Mouse (Mus musculus): Measurements from ENCODE around the gene Vhl.

Vhl gene

DNA sequence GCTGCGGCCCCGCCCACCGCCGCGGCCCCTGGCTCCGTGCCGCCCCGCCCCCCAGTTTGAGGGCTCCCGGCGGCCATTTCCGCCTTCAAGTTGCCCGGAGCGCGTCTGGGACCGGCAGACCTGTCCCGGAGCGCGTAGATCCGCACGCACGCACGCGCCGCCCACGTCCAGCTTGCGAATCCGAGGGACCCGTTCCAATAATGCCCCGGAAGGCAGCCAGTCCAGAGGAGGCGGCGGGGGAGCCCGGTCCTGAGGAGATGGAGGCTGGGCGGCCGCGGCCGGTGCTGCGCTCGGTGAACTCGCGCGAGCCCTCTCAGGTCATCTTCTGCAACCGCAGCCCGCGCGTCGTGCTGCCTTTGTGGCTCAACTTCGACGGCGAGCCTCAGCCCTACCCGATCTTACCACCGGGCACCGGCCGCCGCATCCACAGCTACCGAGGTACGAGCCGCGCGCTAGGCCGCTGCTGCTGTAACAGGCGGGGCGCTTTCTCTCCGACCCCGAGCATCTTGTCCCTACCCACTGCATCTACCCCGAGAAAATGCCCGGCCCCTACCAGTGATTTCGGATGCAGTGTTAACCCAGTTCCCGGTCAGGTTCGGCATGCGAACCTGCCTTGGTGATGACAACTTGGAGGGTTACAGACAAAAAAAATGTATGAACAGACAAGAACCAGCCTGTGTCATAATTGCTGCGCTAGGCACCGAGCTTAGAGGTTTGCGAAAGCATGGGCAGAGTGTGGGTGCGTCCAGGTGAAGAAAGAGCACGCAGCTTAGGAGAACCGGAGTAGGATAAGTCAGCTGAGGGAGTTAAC is at the start of gene Vhl:
Gene Vhl, plus strand, starts transcription at position 19 of the 811 bp plus-strand sequence.
- peak; percentile 88 to 91 for DNase-seq

DNA sequence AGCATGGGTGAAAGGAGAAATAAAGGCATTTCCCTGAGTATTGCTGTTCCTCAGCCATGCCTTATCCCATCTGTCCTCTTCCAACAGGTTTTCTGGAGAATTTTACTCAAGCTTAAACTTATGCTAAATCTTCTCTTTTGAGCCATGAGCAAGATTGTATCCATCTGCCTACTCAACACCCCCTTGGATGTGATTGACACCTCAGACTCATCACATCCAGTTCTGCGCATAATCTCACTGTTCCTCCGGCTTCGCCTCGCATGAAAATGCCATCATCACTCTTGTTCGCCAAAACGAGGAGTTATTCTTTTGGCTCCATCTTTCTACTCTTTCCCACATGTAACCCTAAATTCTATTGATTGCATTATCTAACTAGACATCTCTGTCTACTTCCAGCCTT is 47.7 kb upstream of the Vhl start:
- no peak for DNase-seq

DNA sequence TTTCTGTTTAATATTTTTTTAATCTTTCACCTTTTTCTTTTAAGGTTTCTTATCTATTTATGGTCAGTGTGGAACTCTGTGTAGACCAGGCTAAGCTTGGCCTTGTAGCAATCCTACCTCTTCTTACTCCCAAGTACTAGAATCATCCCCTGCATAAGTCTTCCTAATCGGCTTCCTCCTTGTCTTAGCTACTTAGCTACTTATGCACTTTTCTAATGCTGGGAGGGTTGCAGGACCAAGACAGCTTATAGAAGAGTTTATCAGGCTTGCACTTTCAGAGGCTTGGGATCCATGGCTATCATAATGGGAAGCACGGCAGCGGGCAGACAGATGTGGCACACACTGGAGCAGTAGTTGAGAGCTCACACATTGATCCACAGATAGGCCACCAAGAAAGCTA is 44.5 kb upstream of the Vhl start:
- DNase-seq, result no peak

DNA sequence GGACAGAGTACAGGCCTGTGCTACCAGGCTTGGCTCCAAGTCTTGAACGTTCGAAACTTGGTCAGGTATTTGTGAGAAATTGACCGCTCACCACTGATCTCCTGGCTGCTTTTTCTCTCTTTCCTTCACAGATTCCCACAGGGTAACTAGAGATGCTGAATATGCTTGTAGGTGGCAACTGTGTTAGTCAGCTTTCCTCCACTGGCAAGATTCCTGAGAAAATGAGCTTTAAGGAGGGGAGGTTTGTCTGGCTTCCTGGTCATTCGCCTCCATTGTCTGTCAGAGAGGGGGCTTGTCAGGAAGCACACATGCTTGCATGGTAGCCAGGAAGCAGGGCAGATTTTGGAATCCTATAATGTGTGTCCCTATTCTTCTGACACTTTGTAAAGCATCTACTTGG is 40.7 kb upstream of the Vhl start:
- DNase-seq, result no peak

DNA sequence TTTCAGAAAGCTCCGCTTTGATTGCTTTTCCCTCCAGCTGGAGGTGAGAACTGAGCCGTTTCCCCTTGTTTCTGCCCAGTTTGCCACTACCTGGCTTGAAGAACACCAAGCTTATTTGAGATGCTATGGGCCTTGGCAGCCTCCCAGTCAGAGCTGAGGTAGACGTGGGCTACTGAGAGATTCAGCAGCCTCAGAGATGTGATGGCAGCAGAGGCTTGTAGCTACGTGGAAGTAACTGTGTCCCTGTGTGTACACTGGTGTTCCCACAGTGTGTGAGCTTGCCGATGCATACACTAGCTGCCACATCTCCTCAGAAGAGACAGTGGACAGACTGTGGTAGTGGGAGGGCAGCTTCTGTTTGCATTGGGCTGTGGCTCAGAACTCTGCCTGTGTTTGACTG is 38.7 kb upstream of the Vhl start:
- DNase-seq, result no peak

DNA sequence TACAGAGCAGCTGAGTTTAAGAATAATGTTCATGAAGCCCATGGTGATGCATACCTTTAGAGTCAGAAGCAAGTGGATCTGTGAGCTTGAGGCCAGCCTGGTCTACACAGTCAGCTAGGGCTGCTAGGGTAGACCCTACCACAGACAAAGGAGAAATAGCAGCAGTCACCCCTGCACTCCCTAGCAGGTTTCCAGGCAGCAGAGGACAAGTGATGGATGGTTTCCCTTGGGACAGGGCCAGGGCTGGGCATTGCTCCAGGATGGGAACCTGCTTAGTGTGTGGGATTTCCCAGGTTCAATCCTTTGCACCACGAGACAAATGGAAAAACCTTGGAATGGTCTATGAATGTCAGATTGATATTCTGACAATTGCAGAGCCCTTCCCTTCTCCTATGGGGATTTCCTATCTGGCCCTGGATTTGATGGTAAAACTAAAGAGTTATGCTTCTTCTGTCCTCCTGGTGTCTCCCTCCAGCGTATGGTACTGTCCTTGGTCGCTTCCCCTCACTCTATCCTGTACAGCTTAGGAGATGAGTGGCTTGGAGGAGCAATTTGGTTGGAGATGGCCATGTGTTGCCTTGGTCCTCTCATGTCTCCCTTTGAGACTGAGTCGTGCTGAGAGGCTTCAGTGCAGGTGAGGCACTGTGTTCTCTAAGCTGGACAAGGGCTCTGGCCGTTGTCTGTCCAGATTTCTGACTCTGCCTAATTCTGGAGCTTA is 37.1 kb upstream of the Vhl start:
- no peak for DNase-seq

DNA sequence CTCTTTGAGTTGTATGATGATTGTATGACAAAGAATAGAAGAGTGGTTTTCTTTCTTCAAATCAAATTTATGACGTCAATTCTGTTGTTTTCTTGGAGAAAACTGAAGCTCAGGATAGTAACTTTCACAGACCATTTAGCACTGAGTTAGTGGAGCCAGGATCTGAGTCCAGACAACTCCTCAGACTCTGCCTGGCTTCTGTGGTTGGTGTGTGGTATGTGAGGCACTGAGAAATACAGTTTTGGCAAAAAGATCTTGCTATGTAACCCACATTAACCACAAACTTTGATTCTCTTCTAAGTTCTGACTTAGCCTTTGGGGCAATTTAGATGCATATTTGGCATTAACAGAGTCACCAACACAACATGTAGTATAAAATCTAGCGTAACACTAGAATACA is 31.1 kb upstream of the Vhl start:
- no peak for DNase-seq

DNA sequence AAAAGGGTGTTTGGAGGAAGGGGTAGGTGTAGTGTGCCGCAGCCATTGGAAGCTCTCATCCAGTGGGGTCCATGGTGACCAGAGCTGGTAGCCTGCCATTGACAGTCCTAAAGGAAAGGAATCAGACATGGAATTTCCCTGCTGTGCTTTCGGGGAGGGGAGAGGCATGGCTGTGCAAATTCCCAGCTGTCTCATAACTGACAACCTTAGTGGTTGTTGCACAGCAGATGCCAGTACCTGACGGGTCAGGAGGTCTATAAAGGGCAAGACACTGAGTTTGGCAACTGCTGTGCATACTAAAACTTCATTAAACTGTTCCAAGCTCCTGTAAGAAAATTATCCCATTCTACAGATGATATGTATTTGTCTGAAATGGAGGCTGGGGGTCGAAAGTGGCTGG is 25.8 kb upstream of the Vhl start:
- no peak for DNase-seq

DNA sequence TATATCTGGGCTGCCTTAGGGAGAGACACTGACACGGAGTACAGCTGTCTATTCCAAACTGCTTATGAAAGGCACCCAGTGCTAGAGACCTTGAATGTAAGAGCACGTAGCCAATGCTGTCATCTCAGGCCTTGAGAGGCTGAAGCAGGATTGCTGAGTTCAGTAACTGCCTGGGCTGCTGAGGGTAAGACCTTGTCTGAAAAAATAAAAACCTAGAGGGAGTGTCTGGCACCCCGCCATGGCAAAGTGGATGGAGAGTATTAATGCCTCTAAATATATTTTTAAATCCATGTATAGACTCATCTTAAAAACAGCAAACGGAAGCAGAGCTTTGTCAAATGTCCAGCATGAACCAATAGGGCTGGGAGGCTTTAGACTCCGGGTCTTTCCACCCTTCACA is 23.9 kb upstream of the Vhl start:
- DNase-seq, result no peak

DNA sequence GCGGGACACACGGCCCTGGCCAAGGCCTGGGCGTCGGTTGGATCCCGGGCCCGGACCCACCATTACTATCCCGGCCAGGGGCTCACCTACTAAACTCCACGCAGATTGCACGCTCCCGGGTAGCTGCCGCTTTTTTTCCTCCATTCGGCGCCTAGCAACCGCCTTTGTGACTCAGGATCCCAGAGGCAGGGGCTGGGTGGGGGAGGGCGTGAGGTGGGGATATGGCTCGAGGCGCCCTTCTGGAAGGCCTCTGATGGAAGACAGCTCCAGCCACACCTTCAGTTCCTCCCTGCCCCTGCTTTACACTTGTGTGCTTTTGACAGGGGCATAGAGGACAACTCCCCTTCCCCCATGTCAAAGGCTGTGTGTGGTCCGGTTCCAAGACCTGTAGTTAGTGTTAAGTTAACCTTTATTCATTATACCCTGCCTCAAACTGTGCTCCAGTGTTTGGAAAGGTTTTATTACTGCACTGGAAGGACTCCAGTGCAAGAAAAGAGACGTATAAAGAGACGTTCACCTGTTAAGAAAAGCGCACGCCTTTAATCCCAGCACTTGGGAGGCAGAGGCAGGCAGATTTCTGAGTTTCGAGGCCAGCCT is 23.1 kb upstream of the Vhl start, which contains the start of gene Fancd2os:
Gene Fancd2os, minus strand, starts transcription at position 173 of the 597 bp plus-strand sequence.
- no peak for DNase-seq

DNA sequence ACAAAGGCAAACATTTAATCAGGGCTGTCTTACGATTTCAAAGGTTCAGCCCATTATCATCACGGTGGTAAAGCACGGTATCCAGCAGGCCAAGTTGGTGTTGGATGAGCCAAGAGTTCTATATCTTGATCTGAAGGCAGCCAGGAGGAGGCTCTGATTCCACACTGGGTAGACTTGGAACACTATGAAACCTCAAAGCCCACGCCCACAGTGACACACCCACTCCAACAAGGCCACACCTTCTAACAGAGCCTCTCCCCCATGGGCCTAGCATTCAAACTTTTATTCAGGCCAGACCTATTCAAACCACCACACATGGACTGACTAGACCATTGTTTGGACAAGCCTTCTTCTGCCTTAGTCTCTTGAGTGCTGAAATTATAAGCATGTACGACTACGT is 20.9 kb upstream of the Vhl start:
- no peak for DNase-seq

DNA sequence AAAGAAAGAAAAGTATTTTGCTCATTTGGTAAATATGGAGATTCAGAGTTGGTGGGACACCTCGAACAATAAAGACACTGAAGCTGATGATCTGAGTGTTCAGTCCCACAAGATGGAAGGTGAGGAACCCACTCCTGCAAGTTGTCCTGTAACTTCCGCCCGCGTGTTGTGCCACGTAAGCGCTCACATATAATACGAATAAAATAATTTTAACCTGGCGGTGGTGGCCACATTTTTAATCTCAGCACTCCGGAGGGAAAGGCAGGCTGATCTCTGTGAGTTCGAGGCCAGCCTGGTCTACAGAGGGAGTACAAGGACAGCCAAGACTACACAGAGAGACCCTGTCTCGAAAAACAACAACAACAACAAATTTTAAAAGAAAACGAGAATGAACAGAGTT is 19.8 kb upstream of the Vhl start:
- no peak for DNase-seq

DNA sequence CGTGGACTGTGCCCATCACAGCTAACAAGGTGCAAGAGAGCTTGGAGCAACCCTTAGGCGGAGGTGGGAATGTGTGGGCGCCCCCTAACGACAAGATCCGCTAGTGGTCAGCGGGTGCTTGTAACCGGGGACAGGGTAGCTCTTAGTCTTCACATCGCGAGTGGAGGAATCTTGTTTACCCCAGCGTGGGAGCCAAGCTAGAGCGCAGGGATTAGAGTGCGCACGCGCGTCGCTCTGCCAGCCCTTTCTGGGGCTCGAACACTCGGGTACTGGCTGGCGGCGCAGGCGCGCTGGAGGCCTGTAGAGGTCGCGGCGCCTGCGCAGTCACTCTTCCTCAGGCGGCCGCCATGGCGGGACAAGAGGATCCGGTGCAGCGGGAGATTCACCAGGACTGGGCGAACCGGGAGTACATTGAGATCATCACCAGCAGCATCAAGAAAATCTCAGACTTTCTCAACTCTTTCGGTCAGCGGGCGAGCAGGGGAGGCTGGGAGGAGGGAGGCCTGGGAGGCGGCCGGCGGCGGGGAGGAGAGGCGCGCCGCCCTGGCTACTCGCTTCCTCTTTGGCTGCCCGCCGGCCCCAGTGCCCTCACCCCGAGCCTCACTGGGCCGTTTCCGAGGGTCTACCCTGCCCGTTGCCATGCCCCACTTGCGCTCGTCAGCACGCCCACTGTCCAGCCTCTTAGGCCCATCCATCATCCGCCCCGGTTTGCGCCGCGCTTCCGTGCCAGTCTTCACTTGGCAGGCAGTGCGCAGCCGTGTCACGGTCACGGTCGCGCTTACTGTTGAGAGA is 19.1 kb upstream of the Vhl start, which contains the start of gene Brk1:
Gene Brk1, plus strand, starts transcription at position 341 of the 792 bp plus-strand sequence.
- DNase-seq, result peak; percentile 87 to 90

DNA sequence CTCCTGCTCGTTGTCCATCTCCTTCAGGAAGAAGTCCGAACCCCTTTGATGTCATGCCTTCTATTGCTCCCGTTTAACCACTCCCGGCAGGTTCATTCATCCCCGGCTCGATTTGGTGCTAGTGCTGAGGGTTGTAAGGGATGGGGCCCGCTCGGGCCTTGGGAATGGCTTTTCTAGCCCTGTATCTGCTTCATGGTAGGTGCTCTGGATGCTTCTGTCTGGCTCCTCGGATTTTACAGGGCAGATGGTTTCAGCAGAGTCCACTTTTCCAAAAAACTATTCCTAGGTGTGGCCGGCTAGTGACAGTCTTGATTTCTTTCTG is 18.6 kb upstream of the Vhl start:
- no peak for DNase-seq

DNA sequence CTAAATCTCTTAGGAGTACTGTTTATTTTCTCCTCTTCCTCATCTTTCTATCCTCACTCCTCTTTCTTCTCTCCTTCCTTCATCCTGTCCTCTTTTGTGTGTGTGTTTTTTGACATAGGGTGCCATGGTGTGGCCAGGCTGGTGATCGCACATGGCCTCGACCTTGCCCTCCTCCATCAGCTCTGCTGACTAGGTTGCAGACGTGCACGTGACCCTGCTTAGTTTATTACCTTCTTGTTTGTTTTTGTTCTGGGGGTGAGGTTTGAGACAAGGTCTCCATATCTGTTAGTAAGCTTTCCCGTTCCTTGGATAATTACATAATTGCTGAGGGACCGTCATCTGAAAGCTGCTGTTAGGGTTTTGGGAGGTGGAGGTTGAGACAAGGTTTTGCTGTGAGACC is 14.9 kb upstream of the Vhl start:
- DNase-seq, result no peak

DNA sequence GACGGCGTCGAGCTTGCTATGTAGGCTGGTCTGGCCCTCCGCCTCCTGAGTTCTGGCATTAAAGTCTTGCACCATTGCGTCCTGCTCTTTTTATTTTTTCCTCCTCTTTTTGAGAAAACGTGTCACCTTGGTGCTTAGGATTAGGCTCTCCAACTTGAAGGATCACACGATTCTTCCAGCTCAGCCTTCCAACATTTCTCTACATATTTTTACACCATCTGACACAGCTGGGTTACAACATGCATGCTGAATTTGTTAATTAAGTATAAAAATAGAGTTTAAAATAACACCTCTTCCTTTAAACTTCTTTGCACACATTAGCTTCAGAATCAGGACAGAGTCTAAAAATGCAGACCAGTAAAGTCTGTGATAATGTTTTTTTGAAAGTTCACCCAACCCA is 14.5 kb upstream of the Vhl start:
- no peak for DNase-seq

DNA sequence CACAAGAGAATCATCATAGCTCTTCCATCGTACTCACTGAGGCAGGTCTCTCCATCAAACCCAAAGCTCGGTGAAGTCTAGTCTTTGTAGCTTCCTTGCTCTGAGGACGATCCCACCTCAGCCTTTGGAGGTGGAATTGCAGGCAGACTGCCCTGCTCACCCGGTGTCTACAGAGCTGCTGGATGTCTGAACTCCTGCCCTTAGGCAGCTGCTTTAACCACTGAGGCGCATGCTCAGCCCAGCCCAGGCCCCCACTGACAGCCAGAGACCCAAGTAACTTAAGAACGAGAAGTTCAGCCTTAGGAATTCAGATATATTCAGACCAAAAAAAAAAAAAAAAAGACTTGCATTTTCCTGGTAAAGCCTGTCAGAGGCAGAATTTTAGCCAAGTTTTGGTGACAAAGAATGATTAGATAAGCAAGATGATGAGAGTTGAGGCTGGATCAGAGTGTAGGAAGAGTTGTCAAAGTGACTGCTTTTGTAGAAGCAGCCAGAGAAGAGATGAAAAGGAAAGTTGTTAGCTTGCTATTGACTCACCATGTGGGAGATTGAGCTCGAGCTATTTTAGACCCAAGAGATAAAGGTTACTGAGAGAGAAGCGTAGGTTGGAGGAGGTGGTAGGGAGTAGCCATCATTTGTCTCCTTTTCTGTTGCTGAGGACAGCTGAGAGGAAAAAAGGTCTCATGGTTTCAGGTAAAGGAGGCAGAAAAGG is 11.3 kb upstream of the Vhl start:
- no peak for DNase-seq

DNA sequence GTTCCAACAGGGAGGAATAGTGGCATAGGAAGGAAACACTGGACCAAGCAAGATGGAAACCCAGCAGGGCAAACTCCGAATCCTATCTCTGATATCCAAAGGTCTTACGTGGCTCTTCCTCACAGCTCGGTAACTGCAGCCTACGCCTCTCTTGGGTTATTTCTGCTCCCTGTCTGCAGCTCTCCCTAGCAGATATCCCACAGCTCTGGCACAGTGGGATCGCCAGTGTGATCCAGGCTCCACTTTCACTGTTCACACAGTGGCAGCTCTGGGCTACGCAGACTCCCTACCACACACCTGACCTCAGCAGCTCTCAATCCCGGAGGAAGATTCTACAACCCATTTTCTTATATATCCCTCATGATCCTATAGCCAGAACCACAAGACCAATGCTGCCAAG is 9.6 kb upstream of the Vhl start:
- no peak for DNase-seq

DNA sequence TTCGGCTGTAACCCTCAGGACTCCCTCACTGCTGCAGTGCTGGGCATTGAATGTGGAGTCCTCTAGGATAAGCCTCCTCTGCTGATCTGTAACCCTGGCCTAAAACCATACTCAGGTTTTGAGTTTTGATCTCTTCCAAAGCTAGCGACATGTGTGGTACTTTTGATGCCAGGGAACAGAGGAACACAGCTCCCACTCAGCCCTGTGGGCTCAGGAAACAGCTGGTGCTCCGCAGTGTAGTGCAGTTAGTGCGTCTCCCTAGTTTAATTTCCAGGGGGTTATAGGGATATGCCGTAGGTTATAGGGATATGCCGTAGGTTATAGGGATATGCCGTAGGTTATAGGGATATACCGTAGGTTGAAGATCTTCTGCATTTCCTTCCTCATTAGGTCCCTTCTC is 8.8 kb upstream of the Vhl start:
- no peak for DNase-seq

DNA sequence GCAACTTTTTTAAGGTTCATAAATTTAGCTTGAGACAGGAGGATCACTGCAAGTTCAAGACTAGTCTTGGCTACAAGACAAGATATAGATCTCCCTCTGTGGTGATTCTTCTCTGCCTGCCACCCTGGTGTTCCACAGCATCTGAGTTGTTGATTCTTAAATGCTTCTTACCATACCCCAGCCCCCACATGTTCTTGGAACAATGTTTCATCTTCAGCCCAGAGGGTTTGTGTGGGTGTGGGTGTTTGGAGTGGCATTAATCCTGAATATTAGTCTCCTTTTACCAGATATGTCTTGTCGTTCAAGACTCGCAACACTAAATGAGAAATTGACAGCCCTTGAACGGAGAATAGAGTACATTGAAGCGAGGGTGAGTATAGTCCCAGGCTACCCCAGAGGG is 8.3 kb upstream of the Vhl start:
- DNase-seq, result no peak

DNA sequence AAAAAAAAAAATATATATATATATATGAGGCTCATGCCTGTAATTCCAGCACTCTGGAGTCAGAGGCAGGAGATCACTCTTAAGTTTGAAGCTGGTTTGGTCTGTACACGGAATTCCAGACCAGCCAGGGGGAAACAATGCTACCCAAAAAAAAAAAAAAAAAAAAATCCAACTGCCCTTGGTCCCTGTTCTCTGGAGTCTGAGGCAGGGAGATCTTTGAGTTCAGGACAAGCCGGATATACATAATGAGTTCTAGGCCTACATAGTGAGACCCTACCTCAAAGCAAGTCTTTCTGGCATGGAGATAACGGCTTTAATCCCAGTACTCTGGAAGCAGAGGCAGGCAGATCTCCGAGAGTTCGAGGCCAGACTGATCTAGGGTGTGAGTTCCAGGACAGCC is 373 bp upstream of the Vhl start:
- DNase-seq, result no peak

DNA sequence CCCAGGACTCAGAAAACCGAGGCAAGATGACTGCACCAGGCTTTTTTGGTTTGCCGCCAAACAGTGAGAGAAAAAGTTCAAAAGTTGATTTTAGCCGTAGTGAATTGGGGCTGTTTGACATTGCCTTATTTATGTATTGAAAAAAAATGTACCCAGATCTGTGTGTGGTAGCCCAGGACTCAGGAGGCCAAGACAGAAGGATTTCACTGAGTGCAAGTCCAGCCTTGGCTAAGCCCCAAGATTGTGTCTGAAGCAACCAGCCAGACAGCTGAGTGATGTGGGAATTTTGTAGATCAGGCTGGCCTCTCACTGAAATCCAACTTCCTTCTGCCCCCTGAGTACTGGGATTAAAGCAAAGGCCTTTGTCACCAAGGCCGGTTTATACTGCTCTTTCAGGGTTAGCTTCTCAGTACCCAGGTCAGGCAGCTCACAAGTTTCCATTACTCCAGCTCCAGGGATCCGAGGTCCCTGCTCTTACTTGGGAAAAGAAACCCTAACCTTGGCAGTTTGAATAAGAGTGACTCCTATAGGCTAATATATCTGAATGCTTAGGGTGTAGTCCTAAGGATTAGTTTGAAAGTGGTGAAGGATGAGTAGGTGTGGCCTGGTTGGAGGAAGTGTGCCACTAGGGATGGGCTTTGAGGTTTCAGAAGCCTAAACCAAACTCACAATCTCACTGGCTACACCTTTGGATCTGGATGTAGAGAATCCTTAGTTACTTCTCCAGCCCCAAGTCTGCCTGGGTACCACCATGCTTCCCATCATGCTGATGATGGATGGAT is 1.4 kb downstream of the Vhl start:
- peak in 1 of 2 experiments; percentile 12 for DNase-seq
